Mouse (Mus musculus) embryo, embryonic 9.5 days (tissue): Measurements from ENCODE around the gene Flad1.

Experiments used
- DNase-seq: peaks from one replicate; pipeline ENCODE4 v3.0.0-alpha.2; 2017; ENCODE audit errors: extremely low spot score

Gene Flad1

DNA sequence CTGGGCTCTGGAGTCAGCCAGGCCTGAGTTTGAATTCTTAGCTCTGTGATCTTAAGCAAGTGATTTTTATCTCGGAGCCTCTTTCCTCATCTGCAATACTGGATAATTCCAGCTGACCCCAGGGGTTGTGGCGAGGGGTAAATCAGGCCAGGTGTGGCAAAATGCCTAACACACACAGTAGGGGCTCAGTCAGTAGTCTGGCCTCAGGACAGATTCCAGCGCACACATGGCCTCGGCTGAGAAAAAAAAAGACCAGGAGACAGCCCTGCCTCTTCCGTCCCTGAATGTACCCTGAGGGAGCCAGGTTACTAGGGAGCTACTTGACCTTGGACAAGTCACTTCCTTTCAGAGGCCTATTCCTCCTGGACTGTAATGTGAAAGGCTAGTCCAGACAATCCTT, 28.7 kb downstream of the Flad1 start:
- no peak for DNase-seq

DNA sequence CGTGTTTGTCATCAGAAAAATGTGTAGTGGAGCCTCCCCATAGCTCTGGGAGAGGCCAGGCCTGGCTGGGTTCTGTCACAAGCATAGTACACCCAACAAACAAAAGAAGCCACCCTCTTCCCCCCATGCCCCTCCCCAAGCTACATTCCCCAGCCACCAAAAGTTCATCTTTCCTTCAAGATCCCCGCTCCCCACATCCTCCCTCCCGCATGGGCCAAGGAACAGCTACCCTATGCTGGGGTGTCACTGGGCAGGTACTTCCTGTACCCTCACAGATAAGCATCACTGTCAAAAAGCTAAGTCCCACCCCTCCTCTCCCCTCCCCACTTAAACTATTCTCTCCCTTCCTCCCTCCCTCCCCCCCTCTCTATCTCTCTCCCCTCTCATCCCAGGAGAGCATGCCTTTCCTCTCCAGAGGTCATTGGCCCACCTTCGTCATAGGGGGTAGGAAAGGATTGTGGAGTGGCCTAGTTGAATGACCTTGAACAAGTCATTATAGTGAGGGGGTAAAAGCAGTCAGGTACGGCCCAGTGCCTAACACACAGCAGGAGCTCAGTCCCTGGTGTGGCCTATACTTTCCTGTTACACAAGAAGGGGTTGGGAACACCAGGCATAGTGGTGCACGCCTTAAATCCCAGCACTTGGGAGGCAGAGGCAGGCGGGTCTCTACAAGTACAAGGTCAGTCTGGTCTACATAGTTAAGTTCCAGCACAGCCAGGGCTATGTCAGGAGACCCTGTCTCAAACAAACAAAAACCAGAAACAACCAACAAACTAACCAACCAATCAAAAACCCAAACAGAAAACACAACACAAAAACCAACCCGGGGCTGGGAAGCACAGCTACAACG, 29.4 kb downstream of the Flad1 start:
- no peak for DNase-seq

DNA sequence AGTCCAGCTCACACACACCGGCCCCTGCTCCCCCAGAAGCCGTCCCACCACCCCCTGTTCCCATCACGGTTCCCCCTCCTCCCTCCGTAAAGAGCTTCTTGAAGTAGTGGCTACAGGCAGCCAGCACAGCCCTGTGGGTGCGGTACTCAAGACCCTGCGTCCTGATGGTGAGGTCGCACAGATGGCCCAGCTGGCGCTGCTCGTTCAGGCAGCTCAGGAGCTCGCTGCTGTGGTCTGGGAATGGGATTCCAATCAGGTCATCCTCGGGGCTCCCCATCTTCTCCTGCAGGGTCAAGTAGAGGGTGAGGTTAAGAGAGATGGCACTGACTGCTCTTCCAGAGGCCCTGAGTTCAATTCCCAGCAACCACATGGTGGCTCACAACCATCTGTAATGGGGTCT, 30.4 kb downstream of the Flad1 start:
- DNase-seq = no peak

DNA sequence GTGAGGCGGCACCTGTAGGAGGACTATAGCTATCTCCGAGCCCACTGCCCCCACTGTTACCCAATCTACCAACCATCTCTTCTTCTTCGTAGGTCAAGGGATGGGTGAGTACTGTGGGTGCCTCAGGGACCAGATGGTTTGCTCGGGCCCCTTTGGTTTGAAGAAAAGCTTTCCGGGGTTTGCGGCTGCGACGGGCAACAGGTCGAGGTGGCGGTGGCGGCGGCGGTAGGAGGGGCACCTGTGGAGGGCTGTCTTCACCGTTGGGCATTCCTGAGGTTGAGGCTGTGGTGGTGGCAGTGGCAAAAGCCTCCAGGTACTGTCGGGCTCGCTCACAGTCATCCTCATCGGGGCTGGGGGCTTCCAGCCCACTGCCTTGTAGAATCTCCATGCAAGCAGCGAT, 31.0 kb downstream of the Flad1 start:
- no peak for DNase-seq

DNA sequence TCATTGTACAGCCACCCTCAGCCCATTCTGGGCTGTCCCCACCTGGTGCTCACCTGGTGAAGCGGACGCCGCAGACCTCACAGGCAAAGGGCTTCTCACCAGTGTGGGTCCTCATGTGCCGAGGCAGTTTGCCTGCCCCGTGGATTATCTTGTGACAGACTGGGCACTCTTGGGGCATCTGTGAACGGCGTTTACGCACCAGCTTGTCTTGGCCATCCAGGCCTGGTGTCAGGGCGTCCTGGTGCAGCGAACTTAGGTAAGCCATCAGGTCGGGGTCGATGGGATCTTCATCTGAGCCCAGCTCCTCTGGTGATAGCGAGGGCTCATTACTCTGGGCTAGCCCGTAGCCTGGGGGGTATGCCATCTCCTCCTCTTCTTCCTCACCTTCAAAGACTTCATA, 31.4 kb downstream of the Flad1 start:
- no peak for DNase-seq

DNA sequence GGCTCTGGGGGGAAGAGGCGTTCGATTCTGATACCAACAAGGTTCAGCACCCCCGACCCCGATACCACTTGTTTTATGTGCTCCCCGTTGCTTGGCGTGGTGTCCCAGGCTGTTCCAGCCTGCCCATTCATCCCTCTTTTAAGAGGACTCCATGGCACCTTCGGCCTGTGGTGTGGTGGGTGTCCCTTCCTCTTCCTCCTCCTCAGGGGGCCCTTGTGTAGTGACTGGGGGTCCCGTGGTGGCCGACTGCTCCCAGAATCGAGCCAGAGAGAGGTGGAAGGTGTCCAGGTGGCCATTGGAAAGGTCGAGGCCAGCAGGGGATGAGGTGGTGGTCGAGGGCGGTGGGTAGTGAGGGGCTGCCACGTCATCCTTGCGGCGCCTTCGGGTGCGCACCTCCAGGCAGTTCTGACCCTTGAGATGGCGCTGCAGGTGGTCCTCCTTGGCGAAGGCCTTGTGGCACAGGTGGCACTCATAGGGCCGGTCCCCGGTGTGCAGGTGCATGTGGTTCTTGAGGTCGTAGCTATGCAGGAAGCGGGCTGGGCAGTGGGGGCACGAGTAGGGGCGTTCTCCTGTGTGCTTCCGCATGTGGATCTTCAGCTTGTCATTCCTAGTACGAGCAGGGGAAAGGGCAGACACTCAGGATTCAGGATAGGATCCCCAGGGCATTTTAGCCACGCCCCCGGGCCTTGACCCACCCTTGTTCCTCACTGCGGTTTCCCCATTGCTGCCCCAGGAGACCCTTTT, 32.1 kb downstream of the Flad1 start:
- DNase-seq = no peak

DNA sequence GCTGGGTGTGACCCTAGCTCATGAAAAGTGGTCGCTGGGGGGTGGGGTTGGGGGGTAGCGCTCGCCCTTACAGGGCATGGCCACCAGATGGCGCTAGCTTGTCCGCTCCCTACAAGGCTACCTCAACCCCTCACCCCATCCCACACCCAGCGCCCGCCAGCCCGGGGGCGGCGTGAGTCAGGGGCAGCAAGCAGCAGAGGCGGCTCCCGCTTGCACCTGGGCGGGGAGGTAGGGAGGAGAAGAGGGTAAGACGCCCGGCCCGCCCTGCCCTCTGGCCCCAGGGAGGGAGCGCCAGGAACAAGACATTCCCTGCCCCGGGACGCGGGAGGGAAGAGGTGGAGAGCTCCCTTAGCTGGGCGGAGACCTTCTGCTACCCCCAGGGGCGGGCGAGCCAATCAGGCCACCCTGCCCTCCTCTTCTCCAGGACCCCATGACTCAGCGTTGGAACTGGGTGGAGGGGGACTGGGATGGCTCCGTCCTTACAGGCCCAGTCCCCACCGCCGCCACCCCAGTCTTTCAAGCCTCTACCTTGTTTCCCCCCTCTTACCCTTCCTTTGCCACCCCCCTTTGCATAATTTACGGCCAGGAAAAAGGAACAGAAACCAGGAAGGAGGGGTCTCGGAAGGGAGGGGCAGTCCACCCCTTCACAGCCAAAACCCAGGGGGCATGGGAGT, 33.1 kb downstream of the Flad1 start:
- DNase-seq = peak; percentile 94

DNA sequence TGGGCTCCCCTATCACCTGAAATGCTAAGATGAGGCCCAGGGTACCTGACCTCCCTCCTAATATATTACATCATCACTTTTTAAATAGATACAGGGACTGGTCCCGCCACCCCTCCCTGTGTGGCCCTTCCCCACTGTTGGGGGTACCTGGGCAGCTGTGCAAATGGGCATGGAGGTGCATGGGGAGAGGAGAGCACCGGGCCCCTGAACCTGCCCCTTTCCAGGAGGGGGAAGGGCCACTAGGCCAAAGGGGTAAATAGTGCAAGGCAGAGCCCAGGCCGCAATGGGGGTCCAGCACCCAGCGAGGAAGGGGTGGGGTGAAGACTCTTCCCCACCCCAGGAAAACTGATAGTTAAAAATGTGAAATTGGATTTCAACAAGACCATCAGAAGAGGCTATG, 33.8 kb downstream of the Flad1 start:
- no peak for DNase-seq

DNA sequence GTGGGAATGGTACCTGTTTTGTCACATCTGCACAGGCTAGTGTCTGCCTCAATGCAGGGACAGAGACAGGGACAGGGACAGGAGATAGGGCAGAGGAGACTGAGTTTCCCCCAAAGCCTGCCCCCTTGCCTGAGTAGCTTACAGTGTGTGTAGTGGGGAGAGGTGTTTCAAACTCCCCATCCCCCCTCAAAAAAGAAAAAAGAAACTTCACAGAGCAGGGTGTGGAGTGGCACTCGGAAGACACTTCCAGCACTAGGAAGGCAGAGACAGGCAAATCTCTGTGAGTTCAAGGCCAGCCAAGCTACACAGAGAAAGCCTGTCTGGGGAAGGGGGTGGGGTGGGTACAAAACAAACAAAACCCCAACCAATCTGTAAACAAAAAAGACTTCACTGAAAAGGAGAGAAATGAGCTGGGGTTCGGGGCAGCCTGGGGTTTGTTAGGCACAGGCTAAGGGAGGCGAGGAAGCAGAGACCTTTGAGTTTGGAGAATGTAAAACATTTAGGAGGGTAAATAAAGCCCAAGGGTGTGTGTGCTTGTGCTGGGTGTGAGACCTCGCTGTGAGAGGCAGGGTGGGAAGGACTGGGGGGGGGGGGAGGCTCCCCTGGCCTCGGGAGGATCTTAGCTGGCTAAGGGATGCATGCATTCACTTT, 38.0 kb downstream of the Flad1 start:
- DNase-seq = no peak

DNA sequence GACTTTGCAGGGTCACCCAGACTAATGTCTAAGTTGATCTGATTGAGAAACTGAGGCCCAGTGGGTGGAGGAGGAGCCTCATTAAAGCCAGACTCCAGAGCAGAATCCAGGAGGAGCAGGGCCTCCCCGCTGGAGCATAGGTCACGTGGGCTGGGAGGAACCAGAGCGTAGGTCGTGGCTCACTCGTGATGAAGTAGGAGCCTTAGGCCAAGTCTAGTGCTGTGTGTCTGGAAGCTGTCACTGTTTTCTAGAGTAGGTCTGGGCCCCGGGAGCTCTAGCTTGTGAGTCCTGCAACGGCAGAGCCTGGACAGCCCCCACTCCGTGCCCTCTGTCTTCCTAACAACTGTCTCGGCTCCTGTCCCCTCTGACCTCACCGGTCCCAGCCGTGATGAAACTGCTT, 44.3 kb downstream of the Flad1 start:
- DNase-seq = no peak

DNA sequence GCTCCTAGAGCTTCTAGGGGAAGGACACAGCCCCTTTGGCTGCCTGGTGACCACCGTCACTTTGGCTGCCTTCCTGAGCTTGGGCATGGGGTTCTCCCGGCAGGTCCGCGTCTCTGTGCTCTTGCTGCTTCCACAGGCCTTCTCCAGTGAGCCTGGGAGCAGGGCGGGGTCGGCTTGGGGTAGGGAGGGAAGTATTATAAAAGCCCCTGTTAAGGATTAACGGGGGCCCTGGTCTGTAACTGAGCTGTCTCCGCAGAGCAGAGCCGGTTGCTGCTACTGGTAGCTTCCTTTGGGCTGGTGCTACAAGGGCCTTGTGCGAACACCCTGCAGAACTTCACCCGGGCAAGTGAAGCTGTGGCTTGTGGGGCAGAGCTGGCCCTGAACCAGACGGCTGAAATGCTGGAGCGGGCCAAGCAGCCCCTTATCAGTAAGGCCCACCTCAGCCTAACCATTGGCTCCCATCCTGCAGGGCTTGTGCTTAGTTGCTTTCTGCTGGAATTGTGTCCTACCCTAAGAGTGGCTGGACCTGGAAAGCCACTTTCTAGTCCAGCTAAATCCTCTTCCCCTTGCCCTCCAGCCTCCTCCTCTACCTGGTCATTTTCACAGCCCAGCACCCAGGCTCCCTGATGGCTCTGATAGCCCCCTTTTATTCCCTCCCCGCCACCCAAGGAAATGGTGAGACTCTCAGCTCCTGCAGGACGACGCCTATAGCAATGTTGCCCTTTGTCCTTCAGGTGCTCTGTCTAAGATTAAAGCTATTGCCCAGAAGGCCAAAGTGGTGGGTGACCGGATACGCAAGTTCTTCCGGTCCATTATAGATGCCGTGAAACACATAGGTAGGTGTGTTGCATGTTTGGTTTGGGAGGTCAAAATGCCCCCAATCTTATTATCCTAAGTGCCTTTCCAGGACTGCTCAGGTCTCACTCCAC, 45.9 kb downstream of the Flad1 start:
- DNase-seq = no peak

DNA sequence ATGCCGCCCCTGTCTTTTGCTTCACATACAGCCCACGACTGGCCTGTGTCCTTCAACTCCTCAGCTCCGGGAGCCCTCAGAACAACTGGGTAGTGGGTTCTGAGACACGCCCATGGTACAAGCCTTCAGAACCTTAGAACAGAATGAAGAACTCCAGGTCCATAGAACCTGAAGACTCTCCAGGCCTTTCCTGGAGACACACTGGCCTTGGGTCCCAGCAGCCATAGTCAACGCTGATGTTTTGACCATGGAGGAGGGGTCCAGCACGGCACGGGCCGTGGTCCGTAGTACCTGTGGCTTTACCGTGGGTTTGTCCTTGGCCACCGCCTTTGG, 46.6 kb downstream of the Flad1 start, which contains the start of gene Dcst1:
Gene Dcst1 (minus strand): TSS at position 101 of the 333 bp plus-strand sequence.
- no peak for DNase-seq

DNA sequence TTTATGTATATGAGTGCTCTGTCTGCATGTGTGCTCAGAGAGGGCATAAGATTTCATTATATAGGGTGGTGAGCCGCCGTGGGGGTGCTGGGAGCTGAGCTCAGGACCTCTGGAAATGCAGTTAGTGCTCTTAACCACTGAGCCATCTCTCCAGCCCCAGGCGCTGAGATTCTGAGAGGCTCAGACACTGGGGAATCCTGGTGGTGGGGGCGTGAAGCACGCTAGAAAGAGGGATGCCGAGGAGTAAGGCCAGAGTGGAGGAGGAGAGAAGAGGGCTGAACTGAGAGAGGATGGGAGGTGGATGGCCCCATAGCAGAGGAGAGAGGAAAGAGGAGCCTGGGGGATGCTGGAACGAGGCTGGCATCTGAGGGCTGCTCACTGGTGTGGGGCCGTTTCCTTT, 47.0 kb downstream of the Flad1 start:
- no peak for DNase-seq

DNA sequence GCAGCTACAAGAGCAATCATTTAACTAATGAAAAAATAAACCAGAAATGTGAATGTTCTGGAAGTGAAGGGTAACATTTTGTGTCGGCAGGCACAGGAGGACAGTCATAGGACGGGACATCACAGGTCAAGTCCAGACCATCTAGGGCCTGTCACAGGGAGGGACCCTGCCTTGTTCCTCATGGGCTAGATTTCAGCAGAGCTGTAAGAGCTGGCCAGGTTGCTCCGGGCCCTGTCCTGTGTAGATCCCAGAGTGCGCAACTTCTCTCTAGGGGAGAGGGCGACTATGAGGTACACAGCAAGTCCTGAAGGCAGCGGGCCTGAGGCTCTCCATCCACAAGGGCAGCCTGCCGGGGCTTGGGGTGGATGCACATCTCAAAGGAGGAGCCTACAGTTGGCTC, 50.0 kb downstream of the Flad1 start, which contains the start of gene Dcst2:
Gene Dcst2 (plus strand): TSS at position 301 of the 400 bp plus-strand sequence.
- DNase-seq = no peak

DNA sequence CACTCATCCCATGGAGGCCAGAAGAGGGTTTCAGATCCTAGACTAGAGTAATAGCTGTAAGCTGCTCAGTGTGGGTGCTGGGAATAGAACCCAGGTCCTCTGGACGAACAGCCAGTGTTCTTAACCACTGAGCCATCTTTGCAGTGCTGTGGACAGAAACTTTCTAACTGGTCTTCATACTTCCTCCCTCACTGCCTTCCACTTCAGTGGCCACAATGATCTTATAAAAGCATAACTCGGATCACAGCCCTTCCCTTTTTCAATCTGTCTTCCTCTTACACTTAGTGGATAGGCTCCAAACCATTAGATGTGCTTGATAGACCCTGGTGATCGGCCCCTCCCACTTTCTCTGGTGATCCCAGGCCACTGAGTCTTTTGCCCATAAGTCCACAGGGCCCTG, 51.4 kb downstream of the Flad1 start:
- DNase-seq = no peak

DNA sequence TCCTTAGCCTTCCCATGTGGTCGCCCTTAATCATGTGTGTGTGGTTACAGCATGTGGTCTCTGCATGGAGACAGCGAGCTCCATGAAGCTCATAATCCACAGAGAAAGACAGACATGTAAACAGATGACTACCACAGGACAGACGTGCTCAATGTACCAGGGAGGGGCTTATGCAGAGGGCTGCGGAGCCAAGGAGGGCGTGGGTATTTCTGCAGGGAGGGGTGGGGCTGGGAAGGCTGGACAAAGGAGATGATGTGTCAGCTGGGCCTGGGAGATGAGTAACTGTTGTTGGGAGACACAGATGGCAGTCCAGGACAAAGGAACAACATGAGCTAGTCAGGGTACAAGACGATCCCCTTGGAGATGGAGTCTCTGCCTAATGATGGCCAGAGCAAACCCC, 52.0 kb downstream of the Flad1 start:
- DNase-seq = no peak

DNA sequence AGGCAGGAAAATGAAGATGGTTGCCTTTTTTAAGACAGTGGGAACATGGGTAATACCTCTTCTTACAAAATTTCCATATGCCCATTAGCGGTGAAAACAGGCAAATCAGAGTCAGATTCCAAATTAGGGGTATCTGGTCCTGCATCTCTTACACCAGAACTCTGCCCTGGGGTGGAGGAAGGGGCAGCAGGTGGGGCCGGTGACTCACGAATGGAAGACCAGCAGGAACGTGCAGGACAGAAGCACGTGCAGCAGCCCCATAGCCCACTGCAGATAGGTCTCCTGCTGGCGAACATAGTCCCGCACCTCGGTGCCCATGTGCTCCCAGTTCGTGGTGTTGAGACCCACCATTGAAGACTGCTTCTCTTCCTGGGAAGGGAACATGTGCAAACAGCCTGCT, 55.6 kb downstream of the Flad1 start:
- no peak for DNase-seq

DNA sequence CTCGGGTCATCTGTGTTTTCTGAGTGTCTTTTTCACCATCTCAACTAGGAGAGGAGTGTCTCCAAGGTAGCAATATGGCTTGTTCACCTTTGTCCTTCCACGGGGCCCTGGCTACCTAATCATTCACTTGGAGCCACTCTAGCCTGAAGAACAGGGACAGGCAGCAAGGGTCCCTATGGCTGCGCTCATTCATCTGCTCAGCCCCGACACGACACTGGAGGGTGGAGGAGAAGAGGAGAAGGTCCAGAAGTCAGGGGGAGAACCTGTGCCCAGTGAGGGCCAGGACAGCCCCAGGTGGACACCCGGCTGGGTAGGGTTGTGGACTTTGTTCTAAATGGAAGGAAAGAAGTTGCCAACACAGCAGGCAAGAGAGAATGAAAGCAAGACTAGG, 56.2 kb downstream of the Flad1 start:
- no peak for DNase-seq

DNA sequence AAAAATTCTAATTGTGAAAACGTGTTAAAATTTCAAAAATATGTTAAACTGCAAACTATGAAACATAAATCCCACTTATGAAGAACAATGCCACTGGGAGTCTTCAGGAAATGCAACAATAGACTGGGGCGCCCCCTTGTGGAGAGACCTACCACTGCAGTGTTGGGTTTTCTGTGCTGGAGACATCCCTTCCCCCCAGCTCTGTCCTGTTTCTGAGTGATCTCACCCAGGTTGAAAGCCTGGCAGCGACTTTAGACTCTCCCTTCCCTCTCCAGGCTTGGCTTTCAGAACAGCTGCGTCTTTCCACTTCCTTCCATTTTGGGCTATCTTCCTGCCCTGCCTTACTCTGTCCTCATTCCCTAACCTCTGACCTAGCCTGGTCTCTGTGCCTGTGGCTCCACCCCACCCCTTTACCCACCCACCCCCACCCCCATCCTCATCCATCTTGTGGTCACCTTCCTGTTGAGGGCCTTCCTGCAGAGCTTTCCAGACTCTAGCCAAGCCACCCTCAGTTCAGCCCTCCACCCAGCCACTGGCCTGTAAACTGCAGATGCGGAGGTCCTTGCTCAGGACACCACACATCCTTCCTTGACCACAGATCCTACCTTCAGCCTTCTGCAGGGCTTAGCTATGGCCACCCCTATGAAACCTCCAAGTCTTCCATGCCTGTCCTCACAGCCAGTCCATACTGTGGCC, 56.7 kb downstream of the Flad1 start:
- DNase-seq = peak; percentile 85

DNA sequence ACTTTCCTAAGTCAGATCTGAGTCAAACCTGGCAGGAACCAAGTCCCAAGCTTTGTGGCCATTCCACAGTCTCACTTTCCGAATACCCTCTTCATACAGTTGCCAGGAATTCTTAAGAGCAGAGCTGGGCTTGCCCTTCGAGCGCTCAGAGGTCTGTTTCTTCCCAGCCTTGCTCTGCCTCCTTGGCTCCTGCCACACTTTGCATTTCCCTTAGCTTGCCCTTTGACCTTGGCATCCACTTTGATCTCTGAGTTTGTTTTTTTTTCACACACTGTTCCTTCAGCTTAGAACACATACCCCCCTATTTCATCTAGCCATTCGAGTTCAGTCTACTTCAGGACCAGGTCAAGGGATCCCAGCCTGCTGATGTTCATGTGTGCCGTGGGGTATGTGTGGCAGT, 60.4 kb downstream of the Flad1 start:
- no peak for DNase-seq
